Mouse (Mus musculus) CH12.LX (cell line): ENCODE data around the gene Rptor.

Experiments
- CHD2 ChIP-seq: IDR thresholded peaks from 2 replicates; pipeline ENCODE4 v1.6.1; 2011; ENCODE audit warnings: low read length, improper control_type of control experiment
- CTCF ChIP-seq, 2 experiments: IDR thresholded peaks in 1 of 2; conservative IDR thresholded peaks in 1 of 2; 2 replicates each; pipeline ENCODE4 v1.5.1; 2011 to 2012; ENCODE audit warnings: low read depth in 2 of 2, low read length in 2 of 2, improper control_type of control experiment in 1 of 2, inconsistent platforms in 1 of 2, mild to moderate bottlenecking in 1 of 2, moderate library complexity in 1 of 2
- ELF1 ChIP-seq: IDR thresholded peaks from 2 replicates; pipeline ENCODE4 v1.6.1; 2014; ENCODE audit warnings: low read depth, mild to moderate bottlenecking, inconsistent platforms, low read length, improper control_type of control experiment
- EP300 ChIP-seq: IDR thresholded peaks from 2 replicates; pipeline ENCODE4 v1.6.1; 2011; ENCODE audit warnings: low read length, improper control_type of control experiment
- KAT2A ChIP-seq: IDR thresholded peaks from 2 replicates; pipeline ENCODE4 v1.6.1; 2012; ENCODE audit warnings: low read length, improper control_type of control experiment, inconsistent platforms; ENCODE audit not compliant: insufficient replicate concordance
- MEF2A ChIP-seq: IDR thresholded peaks from 2 replicates; pipeline ENCODE4 v1.6.1; 2014; ENCODE audit warnings: low read depth, mild to moderate bottlenecking, inconsistent platforms, low read length, improper control_type of control experiment, borderline replicate concordance
- POLR2AphosphoS2 ChIP-seq: IDR thresholded peaks from 2 replicates; pipeline ENCODE4 v1.6.1; 2011; ENCODE audit warnings: low read depth, low read length, improper control_type of control experiment
- TBP ChIP-seq: conservative IDR thresholded peaks from 2 replicates; pipeline ENCODE4 v1.6.1; 2011; ENCODE audit warnings: low read depth, low read length, improper control_type of control experiment
- USF1 ChIP-seq: IDR thresholded peaks from 2 replicates; pipeline ENCODE4 v1.6.1; 2014; ENCODE audit warnings: low read depth, mild to moderate bottlenecking, inconsistent platforms, low read length, improper control_type of control experiment
- ZMIZ1 ChIP-seq: IDR thresholded peaks from 2 replicates; pipeline ENCODE4 v1.6.1; 2012; ENCODE audit warnings: low read depth, mild to moderate bottlenecking, inconsistent platforms, low read length, improper control_type of control experiment

DNA sequence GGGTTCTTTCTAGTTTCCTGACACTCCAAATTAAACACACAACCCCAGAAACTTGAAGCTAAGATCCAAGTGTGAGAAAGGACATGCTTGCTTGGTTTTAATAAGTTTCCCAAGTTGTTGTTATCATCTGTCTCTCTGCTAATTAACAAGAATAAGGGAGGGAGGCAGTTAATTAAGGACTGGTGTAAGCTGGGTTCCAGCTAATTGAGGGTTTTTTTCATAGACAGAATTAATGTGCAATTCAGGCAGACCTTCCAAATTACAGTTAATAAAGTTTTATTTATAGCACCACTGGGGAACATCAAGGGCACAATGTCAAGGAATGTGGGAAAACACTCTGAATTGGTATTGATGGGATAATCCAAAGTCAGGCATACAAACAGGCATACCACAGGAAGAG lies 230.6 kb downstream of the Rptor start:
- TF ChIP-seq USF1, result no peak
- no peak for TF ChIP-seq CTCF (conservative IDR thresholded peaks at IDR 0.05 in 1 of 2, IDR thresholded peaks at IDR 0.05 in 1 of 2; ENCODE audit: low read depth in 2 of 2, low read length in 2 of 2)
- no peak for TF ChIP-seq POLR2AphosphoS2
- no peak for TF ChIP-seq MEF2A
- no peak for TF ChIP-seq ZMIZ1
- TF ChIP-seq KAT2A, result no peak
- TF ChIP-seq TBP, result no peak
- no peak for TF ChIP-seq CHD2
- TF ChIP-seq EP300, result no peak
- TF ChIP-seq ELF1, result no peak
